Mouse (Mus musculus) cerebellum, postnatal 25 days (tissue): Measurements from ENCODE around the gene Slc32a1.

Experiments used
- DNase-seq, 2 experiments: peaks; one replicate each; pipeline ENCODE4 v3.0.0; 2021; ENCODE audit warnings: mixed read lengths in 2 of 2

Slc32a1 gene

GRCm38 (mm10) chr2:158612671-158613250 is 2.2 kb downstream of the Slc32a1 start:
- peak; percentile 17 to 66 for DNase-seq

- peak; percentile 37 to 63 for DNase-seq
Measured at GRCm38 (mm10) chr2:158613541-158614417, 3.2 kb downstream of the Slc32a1 start.

GRCm38 (mm10) chr2:158614418-158614955 is 3.9 kb downstream of the Slc32a1 start:
- DNase-seq, result no peak

- no peak for DNase-seq
Measured at GRCm38 (mm10) chr2:158615161-158615680, 4.7 kb downstream of the Slc32a1 start.

GRCm38 (mm10) chr2:158615702-158616101 is 5.1 kb downstream of the Slc32a1 start:
- no peak for DNase-seq

GRCm38 (mm10) chr2:158616296-158616695 is 5.7 kb downstream of the Slc32a1 start:
- DNase-seq, result peak in 1 of 2 experiments; percentile 33

GRCm38 (mm10) chr2:158616790-158617189 is 6.2 kb downstream of the Slc32a1 start:
- DNase-seq, result no peak

- peak; percentile 91 to 96 for DNase-seq
Measured at GRCm38 (mm10) chr2:158624718-158625222, 14.2 kb downstream of the Slc32a1 start, which contains the start of gene Actr5. Actr5 (plus strand) TSS chr2:158624888.

- DNase-seq, result peak in 1 of 2 experiments; percentile 55
Measured at GRCm38 (mm10) chr2:158625231-158625630, 14.7 kb downstream of the Slc32a1 start.

- DNase-seq, result no peak
Measured at GRCm38 (mm10) chr2:158625697-158626096, 15.1 kb downstream of the Slc32a1 start.

- DNase-seq, result no peak
Measured at GRCm38 (mm10) chr2:158628858-158629257, 18.3 kb downstream of the Slc32a1 start.

- peak in 1 of 2 experiments; percentile 63 for DNase-seq
Measured at GRCm38 (mm10) chr2:158629414-158629813, 18.8 kb downstream of the Slc32a1 start.

GRCm38 (mm10) chr2:158631873-158632272 is 21.3 kb downstream of the Slc32a1 start:
- no peak for DNase-seq

- DNase-seq, result peak; percentile 63 to 80
Measured at GRCm38 (mm10) chr2:158641869-158642268, 31.3 kb downstream of the Slc32a1 start.

- no peak for DNase-seq
Measured at GRCm38 (mm10) chr2:158642587-158642986, 32.0 kb downstream of the Slc32a1 start.

GRCm38 (mm10) chr2:158643791-158644190 is 33.2 kb downstream of the Slc32a1 start:
- no peak for DNase-seq

GRCm38 (mm10) chr2:158651159-158651908 is 40.8 kb downstream of the Slc32a1 start:
- no peak for DNase-seq

- DNase-seq, result peak; percentile 63 to 82
Measured at GRCm38 (mm10) chr2:158652985-158653384, 42.4 kb downstream of the Slc32a1 start.

GRCm38 (mm10) chr2:158654717-158655116 is 44.1 kb downstream of the Slc32a1 start:
- DNase-seq, result no peak

GRCm38 (mm10) chr2:158655806-158656205 is 45.2 kb downstream of the Slc32a1 start:
- DNase-seq, result no peak

- DNase-seq, result no peak
Measured at GRCm38 (mm10) chr2:158658822-158659221, 48.3 kb downstream of the Slc32a1 start.

GRCm38 (mm10) chr2:158659346-158659745 is 48.8 kb downstream of the Slc32a1 start:
- no peak for DNase-seq
